Mouse (Mus musculus): ENCODE measurements at regions not wholly inside any gene's neighbourhood (a gene's known extent, or its start where the extent isn't known, plus 50 kb on each side); places are given as distances from the start of the nearest gene placed in this dataset.

DNA sequence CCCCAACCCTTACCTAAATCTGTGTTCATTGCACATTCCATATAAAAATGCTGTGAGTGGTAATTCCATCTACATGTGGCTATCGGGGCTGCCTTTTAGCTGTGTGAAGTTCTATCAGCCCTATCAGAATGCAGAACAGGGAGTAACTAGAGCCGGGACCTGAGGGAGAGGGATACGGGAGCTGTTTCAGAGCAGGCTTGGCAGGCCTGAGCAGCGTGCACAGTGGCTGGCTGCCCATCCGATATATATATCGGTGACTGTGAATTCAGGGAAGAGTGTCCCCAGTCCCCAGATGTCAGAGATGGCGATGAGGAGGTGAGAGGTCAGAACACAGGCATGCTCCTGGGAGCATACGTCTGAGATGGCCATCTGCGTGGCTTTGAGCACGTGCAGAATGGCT lies 79.0 kb downstream of the Arl4c start:
- DNase-seq (ENCODE audit: low spot score): no peak
- intact Hi-C loops (cut with DNase I): no loop called here

DNA sequence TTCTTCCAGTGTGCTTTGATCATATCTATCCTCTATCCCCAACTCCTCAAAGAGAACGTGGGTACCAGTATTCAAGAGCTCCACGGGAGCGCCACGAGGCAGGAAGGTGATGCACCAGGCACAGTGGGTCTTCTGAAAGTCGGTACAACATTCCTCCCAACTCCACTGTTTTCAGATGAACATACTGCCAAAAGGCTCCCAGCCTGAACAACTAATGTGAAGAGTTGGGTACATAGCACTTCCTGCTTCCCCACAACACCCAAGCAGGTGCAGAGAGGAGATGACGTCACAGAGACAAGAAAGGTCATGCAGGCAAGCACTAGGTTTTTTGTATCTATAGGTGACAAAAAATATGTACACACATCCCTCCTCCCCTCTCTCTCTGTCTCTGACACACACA lies 79.7 kb downstream of the Arl4c start:
- intact Hi-C loops (cut with DNase I): no loop called here
- DNase-seq (ENCODE audit: low spot score): no peak

DNA sequence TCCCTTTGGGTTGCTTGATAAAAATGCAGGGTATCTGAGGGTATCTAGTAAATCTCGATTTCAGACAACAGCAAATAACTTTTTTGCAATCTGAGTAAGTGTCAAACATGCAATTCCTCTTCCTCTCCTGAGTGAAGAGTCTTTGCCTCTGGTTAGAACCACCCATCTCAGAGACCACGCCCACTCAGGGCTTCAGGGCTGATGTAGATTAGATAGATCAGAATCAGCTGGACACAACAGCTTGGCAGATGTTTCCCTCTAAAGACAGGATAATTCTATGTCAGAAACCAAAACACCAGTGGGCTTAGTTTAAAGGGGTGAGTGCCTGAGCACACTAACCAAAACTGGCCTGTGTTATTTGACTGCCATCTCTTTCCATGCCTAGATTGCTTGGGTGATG lies 80.8 kb downstream of the Arl4c start:
- intact Hi-C loops (cut with DNase I): no loop called here
- DNase-seq (ENCODE audit: low spot score): no peak

DNA sequence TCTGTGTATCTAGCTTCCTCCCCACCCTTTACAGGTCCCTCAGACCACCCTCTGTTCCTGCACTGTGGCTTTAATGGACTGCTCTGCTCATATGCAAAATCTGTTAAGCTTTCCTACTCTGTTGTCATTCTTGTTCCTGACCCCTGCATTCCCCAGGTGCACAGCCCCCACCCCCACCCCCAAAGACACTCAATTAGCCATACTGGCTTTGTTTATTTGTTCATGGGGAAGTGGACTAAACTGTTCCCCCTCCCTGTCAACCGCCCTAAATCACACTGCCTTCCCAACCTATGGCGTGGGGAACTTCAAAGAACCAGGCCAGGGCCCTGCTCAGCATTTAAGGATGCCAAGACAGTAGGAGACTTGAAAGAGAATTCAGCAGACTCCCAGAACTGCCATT lies 89.0 kb downstream of the Arl4c start:
- intact Hi-C loops (cut with DNase I): no loop called here

DNA sequence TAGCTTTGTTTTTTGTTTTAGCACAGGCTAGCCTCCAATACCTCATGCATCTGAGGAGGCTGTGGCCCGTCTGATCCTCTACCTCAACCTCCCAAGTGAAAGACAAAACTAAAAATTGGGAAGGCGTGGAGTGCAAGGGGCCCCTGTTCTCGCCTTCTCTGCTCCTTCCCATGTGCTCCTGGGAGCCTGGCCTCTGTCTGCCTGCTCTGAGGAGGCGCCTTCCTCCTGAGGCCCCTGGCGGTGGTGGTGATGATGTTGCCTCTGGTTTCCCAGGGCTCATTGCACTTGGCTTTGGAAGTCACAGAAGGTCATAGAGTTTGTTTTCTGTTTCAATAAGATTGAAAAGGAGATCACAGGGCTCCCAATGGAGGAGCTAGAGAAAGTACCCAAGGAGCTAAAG lies 90.8 kb downstream of the Arl4c start:
- DNase-seq (ENCODE audit: low spot score): no peak
- intact Hi-C loops (cut with DNase I): no loop called here

More for the DNA sequence above, 89.0 kb downstream of the Arl4c start:
- DNase-seq (ENCODE audit: low spot score): no peak

DNA sequence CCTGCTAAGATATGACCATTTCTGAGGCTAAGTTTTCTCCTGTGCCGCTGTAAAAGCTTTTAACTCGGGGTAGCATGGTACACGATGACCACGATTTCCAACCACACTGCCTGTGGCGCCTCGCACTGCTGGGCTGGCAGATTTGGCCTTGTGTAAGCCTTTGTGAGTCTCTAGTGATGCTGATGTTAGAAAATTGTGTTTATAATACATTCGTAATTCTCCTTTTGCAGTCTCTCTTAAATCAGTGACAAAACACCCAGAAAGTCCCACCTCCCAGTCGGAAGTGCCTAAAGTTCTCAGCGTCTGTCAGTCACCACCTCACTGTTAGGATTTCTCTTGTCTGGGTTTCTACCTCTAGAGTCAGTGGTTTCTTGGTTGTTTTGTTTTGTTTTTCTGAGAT lies 91.2 kb downstream of the Arl4c start:
- no peak for DNase-seq (ENCODE audit: low spot score)
- intact Hi-C loops (cut with DNase I): no loop called here

DNA sequence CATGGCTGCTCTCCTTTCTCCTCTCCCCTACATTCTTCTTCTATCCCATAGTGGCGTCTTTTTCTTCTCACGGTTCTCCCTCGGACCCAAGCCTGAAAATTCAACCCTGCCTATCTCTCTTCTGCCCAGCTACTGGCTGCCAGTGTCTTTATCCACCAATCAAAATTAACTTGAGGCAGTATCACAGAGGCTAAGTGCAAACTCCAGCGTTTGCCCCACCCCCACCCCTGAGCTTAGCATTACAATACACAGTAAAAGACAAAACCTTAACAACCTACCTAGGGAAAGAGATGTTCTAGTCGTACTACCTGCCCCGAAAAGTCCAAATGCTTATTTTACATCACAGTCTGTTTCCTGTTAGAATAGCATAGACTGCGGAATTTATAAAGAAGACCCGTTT lies 93.2 kb downstream of the Arl4c start:
- intact Hi-C loops (cut with DNase I): no loop called here
- DNase-seq (ENCODE audit: low spot score): no peak

DNA sequence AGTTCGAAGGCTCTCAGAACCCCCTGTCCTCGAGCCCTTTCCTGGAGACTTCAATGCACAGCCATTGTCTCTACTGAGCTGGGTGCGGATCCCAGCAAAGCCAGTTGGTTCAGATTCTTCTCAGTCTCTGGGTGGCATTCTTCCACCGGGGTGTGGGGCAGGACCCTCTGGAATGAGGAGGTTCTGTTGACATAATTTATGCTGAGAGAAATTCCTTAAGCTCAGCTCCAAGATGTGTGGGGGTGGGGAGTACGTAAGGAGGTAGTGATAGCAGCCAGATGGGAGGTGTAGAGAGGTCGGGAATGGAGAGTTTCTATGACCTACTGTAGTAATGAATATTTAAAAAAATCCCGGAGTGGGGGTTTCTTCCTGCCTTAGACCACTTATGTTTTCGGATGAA lies 93.8 kb downstream of the Arl4c start:
- DNase-seq (ENCODE audit: low spot score): no peak
- intact Hi-C loops (cut with DNase I): no loop called here

DNA sequence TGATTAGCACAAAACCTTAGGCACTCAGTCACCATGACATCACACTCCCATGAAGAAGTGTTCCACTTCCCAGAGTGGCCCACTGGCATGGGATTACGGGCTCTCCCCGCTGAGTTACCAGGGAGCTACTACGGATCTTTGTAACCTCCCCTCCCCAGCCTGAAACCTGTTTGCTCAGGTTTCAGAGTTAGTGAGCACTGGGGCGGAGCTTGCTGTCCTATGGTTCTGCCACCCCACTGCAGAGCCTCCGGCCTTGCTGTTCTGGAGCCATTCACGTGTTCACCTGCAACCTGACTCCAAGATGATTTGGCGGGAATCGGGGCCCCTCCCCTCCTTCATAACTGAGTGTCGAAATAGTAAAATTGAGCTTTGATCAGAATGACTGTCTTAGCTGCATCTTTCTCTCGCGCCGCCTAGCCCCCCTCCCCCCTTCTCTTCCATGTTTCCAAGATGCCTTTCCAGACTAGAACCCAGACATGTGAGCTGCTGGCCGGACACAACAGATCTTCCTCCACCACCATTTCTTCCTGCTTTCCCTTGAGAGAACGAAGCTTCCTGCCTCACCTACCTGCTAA lies 95.8 kb upstream of the Glrp1 start:
- no peak for DNase-seq (ENCODE audit: low spot score)
- intact Hi-C loops (cut with DNase I): no loop called here

DNA sequence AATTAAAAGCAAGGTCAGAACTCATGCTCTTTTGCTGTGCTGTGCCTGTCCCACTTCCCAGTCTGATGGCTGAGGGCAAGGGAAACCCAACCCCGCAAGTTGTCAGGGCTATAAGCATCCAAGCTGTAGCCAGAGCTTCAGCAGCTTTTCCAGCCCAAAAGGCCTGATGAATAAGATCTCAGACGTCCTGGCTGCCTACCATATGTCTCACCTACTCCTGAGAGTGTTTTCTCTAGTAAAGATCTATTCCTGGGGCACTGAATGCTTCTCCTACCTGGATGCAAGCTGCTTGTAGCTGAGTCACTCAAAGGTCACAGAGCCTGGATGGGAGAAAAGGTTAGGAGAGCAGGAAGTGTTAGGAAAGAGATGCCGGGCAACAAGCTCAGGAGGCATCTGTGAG lies 92.4 kb upstream of the Glrp1 start:
- intact Hi-C loops (cut with DNase I): no loop called here

DNA sequence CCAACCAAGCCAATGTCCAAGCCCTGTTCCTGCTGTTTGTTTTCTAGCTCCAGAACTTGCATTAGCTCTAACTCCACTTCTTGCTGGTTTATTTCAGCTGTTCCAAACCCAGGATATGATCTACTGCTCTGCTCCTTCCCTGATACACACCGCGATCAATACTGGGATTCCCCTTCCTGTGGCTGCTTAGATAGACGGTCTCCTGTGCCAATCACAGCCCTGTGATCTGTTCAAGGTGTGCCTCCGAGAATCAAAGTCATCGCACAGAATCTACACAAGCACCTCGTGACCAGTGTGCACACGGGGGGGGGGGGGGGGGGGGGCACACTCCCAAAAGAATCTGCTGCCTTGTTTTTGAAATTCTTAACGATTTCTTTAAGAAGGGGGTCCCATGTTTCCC lies 91.9 kb upstream of the Glrp1 start:
- intact Hi-C loops (cut with DNase I): no loop called here
- no peak for DNase-seq (ENCODE audit: low spot score)

More for the DNA sequence above, 92.4 kb upstream of the Glrp1 start:
- no peak for DNase-seq (ENCODE audit: low spot score)

DNA sequence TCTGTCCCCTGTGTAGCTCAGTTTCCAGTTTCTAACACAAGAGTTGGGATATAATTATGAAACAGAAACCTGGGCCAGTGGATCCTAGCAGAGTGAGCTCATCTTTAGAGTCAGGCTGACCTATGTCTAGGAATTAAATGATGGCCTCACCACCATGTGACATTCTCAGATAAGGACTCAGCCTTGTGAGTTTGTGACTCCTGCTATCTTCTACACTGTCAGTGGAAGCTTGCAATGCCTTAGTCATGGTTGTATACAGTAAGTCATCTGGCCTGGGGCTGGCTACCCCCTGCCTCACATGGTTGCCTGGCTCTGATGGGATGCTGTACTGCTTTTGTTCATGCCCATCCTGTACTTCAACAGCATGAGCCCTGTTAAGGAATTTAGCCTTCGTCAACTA lies 90.3 kb upstream of the Glrp1 start:
- no peak for DNase-seq (ENCODE audit: low spot score)
- intact Hi-C loops (cut with DNase I): no loop called here

DNA sequence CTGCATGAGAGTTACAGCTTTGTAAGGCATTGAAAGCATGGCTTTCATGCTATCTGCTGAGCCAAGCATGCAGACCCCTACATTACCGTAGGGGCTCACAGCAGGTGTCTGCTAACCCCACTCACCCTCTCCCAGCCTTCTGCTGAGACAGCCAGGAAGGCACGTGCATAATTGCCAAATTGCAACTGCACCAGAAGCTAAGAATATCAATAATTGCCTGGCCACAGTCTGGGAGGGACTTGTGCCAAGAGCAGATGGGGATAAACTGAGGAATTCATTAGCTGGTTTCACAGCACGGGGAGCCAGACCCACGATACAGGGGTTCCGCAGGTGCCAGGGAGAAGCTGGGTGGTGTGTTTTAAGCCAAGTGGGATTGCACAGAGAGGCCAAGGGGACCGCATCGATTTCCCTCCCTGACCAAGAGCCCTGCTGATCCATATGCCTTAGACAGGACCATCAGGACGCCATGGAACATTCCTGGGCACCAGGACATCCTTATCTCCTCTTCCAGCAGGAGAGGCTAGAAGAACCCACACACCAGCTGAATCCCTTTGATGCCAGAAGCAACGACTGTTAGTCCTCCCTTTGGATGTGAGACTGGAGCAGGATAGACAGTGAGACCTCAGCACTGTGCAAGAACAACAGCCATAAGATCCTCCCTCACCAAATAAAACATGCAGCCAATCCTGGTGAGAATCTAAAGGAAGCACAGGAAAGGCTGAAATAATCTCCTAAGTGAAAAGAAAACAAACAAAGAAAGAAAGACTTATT lies 84.8 kb upstream of the Glrp1 start:
- DNase-seq (ENCODE audit: low spot score): no peak
- intact Hi-C loops (cut with DNase I): no loop called here

DNA sequence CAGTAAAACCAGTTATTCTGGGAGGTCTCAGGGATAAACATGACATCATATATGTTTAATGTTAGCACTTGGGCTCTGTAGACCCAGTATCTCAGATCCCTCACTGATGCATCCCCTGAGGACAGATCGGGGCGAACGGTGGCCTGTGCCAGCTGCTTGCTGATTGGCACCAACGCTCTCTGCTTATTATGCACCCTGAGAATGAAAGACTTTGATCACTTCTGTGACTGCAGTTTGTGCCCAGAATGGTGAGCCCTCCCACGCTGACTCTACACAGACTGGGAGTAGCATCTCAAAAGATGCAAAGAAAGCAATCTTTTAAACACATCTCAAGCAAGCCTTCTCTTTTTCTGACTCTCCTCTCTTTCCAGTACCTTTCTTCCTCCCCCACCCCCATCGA lies 82.2 kb upstream of the Glrp1 start:
- no peak for DNase-seq (ENCODE audit: low spot score)
- intact Hi-C loops (cut with DNase I): no loop called here

DNA sequence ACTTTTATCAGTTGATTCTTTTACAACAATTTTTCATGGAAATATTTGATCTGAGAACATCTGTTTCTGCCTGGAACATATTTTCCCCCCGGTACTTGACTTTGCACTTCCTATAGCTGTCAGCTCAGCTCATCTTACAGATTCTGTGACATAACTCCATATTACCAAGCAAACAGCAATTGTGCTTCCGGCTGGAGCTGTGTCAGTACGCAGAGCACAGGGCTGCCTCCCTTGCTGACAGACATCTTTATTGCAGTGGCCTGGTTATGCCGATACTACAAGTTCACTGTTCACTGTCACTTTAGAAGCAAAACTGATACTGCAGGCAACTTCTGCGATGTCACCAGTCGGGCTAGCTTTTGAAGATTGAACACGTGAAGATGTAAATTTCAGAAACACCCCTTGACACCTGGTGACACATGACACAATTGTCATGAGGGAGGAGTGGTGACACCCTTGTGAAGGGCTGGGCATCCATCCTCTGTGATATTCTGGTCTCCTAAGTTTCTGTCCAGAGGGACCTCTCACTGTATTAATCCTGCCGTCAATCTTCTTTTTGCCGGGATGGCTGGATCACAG lies 81.0 kb upstream of the Glrp1 start:
- intact Hi-C loops (cut with DNase I): no loop called here
- DNase-seq (ENCODE audit: low spot score): no peak

DNA sequence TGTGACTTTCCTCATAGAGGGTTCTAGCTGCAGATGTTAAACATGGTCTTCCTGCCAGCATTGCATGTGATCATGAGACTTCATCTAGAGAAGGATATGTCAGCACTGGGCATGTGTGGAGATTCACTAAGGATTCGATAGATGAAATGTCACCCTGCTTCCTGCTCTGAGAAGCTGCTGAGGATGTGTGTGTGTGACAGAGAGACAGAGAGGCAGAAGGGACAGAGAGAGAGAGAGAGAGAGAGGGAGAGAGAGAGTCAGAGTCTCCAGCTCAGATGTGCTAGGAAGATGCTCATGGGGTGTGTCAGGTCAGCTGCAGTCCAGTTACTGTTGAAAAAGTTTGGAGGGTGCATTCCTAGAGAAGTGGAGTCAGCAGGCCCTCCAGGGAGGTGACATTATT lies 78.9 kb upstream of the Glrp1 start:
- no peak for DNase-seq (ENCODE audit: low spot score)
- intact Hi-C loops (cut with DNase I): no loop called here

DNA sequence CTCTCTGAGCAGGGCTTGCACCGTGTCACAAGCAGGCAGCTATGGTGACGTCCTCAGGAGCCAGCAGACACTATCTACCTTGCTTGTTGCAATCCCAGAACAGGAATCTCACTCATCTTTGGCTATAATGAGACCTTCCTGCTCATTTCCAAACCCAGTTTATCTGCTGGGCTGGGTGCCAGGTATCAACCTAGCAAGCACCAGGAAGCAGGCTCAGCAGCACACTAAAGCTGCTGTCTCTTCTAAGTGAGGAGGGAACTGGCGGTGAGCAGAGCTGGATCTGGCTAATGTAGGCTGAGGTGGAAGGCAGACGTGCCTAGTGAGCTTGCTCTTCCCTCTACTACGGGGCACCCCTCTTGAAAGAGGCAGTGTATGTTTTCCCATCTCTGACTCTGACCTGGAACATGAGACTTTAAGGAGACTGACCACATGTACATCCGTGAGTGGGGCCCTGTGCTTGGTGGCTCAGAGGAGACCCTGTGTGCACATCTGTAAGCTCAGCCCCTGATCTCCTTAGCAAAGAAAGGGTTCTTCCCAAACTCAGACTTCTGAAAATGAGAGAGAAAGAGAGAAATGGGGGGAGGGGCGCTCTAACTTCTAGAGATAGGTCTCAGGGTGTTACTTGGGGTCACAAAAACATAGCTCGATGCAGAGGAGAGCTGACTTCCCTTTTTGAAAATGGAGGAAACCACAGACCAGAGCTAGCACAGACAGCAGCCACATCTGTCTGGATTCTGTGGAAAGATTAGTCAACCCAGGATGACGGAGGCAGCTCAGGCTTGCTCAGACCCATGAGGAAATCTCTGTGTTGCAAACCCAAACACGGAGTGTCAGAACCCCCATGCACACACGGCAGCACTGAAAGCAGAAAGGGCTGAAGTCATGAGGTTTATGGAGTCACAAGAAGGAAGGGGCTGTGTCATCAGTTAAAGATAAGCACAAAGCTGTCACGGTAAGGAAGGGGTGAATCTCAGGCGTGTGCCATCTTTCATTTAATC lies 77.3 kb upstream of the Glrp1 start:
- peak; percentile 9 for DNase-seq (ENCODE audit: low spot score)
- intact Hi-C loops (cut with DNase I): no loop called here

DNA sequence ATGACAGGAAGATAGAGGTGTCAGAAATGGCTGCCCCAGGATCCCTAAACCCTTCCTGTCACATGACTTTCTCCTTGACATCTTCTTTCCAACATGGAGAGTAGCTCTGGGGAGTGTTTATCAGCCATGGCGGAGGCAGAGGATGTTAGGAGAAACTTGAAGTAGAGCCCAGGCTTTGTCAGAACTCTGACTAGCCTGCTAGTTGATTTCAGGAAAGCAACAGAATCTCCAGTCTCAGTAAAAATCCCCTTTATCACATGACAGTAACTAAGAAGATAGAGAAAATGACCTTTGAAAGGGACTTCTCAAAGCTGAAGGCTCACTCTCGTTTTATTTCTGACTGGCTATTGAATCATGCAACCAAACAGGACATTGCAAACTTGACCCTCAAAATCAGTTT lies 76.3 kb upstream of the Glrp1 start:
- no peak for DNase-seq (ENCODE audit: low spot score)
- intact Hi-C loops (cut with DNase I): no loop called here

DNA sequence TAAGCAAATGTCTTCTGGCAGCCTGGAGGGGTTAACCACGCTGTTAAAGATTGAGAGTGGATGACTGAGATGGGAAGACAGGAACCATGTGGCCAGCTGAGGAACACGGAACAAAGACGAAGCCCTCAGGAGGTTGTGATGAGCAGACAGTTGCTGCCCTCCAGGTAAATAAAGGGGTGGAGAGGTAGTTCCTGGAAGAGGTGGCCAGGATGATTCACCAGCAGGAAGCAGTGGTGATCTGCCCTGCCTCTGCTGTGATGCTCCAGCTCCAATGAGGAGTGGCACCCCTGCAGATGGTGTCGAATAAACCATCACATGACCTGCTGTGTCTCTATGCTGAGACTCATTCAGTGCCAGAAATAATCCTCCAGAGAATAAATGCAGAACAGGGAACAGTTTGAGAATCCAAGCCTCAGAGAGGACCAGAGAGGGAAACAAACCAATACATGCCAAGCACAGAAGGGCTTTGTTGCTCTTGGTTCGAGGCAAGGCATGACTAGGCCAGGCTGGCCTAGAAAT lies 74.7 kb upstream of the Glrp1 start:
- DNase-seq (ENCODE audit: low spot score): no peak
- intact Hi-C loops (cut with DNase I): no loop called here

DNA sequence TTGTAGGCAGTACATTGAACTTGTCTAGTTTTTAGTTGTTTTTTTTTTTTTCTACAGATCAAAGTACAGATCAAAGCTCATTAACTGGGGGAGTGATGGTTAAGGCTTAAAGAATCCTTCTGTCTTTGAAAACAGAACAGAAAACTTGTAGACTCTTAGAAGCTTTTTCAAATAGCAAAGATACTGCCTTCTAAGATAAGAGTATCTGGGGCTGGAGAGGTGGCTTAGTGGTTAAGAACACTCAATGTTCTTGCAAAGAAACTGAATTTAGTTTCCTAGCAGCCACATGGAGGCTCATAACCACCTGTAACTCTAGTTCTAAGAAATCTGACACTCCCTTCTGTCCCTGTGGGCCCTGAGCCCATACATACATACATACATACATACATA lies 68.4 kb upstream of the Glrp1 start:
- intact Hi-C loops (cut with DNase I): loop anchor here (5.0 kb wide), 1 partner anchor 79 kb away; no protein-coding TSS in a partner anchor
- DNase-seq (ENCODE audit: low spot score): no peak

Data from heart, postnatal 25 days (tissue).